In the genomic region with DNA sequence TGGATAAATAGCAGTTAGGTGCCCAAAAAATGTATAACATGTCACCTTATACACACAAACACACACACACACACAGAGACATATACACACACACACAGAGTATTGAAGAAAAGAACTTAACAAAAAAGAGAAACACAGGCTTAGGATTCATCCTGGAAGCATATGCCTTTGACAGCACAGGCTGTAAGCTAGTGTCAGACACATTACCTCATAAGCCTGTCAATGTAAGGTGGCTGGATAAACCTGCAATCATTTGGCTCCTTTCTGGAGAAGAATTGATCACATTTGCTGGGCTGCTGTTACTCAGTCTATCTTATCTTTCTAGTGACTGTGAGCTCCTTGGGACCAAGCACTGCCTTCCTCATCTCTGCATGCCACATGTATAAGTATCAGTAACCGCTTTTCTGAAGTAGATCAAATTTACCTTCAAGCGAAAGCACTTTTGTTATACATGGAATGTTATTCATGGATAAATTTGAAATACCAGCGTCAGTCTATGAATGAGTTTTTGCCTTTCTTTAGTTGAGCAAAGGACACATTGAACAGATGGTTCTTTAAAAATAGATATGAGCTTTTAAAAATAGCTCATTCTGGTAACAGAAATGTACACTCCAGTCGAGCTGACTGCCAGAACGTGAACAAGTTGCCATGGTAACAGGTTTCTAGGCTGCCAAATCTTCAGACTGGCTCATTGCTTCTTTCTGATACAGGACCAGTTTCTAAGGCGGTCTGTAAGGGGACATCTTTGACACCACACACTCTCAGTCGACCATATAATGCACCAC, we compare ENCODE assay signal across 9 mouse cellular contexts. TPM values are rescaled to one million over a fixed set of nuclear protein-coding genes. Genes with fewer than 3 reads are reported as not detected.
DNase-seq lines count a peak whose midpoint lies in the region; ATAC-seq lines count a peak whose summit lies in the region.
"Had no signal": no experiment of that assay in that cellular context is flagged by ENCODE, and none has a peak within 500 bp of the region (broad histone marks: within the 10 kb centered on the region; RNA-seq: fewer than 3 reads in every experiment).

No protein-coding gene starts in this region.

- intact Hi-C loops in left cerebral cortex, postnatal 14 days (cut with DNase I): no loop called here

- ATAC-seq in heart, embryonic 11.5 days (replicated peaks; ENCODE audit: insufficient number of reproducible peaks, low FRiP score, low TSS enrichment): no peak
- no peak for ATAC-seq in heart, embryonic 14.5 days (ENCODE audit: insufficient number of reproducible peaks, insufficient read depth, low FRiP score, low read depth)

- H3K4me3 ChIP-seq in heart, embryonic 11.5 days (ENCODE audit: low read depth, low read length): no peak overlapping the region
- H3K4me3 ChIP-seq in heart, embryonic 14.5 days (ENCODE audit: control insufficient read depth in 1 of 2, insufficient read depth in 1 of 2, low read depth in 1 of 2, low read length in 2 of 2): no peak overlapping the region
- H3K4me3 ChIP-seq: megakaryocyte, embryonic 14.5 days had no signal

- WGBS in heart, embryonic 11.5 days (ENCODE audit: insufficient replicate concordance): 42% methylated on average over 7 of the region's 7 CpGs
- 29% methylated on average over 7 of the region's 7 CpGs for WGBS in heart, embryonic 14.5 days

- no peaks in the 10 kb centered on the region for H3K9me3 ChIP-seq in heart, embryonic 11.5 days (replicated peaks; ENCODE audit: control insufficient read depth, low read length)
- no peaks in the 10 kb centered on the region for H3K9me3 ChIP-seq in heart, embryonic 14.5 days (ENCODE audit: control insufficient read depth, low read length)

- no peak overlapping the region for H3K4me2 ChIP-seq in heart, embryonic 11.5 days
- H3K4me2 ChIP-seq in heart, embryonic 14.5 days (ENCODE audit: low read length): peak overlapping the region; percentile 8; the same call in 1 of the 2 replicates

- H3K36me3 ChIP-seq in heart, embryonic 11.5 days (ENCODE audit: control insufficient read depth, insufficient read depth, low read length): no peaks in the 10 kb centered on the region
- no peaks in the 10 kb centered on the region for H3K36me3 ChIP-seq in heart, embryonic 14.5 days (ENCODE audit: control insufficient read depth, insufficient read depth, low read length)

- DNase-seq in heart, adult 8-10 months (ENCODE audit: low spot score): peak; percentile 53
- DNase-seq in cerebellum, adult 11-12 months: peak; percentile 85
- DNase-seq in left cerebral cortex, postnatal 14 days (ENCODE audit: low spot score in 2 of 2): peak; percentile 80 to 94
- no peak for DNase-seq in spleen, postnatal 4 days (ENCODE audit: low spot score in 2 of 2)
- no peak for DNase-seq in ovary, postnatal 10 days (ENCODE audit: low spot score)
- no peak for DNase-seq in urinary bladder, postnatal 14 days (ENCODE audit: low spot score)

- no peaks in the 10 kb centered on the region for H3K27me3 ChIP-seq in heart, embryonic 11.5 days (ENCODE audit: control insufficient read depth, insufficient read depth, low read length)
- H3K27me3 ChIP-seq in heart, embryonic 14.5 days (ENCODE audit: control insufficient read depth, insufficient read depth, low read length): no peaks in the 10 kb centered on the region

- no peak overlapping the region for H3K27ac ChIP-seq in heart, embryonic 11.5 days (ENCODE audit: low read depth, low read length)
- 0 out of 4 replicates have a peak overlapping the region, but pooled peaks of 1 of the 2 experiments have one; percentile 31 for H3K27ac ChIP-seq in heart, embryonic 14.5 days (replicated peaks in 1 of 2; ENCODE audit: control insufficient read depth in 1 of 2, insufficient read depth in 1 of 2, low read depth in 2 of 2, low read length in 2 of 2)

- no peaks in the 10 kb centered on the region; the same call in 1 of the 2 replicates for H3K4me1 ChIP-seq in heart, embryonic 11.5 days (ENCODE audit: control insufficient read depth, insufficient read depth, low read length)
- peaks cover 2 to 10% of the 10 kb centered on the region in 2 experiments; a peak in 2 of 4 replicates for H3K4me1 ChIP-seq in heart, embryonic 14.5 days (ENCODE audit: control insufficient read depth in 2 of 2, insufficient read depth in 2 of 2, low read length in 2 of 2)

- H3K9ac ChIP-seq in heart, embryonic 11.5 days (ENCODE audit: low read depth, low read length): no peak overlapping the region
- H3K9ac ChIP-seq in heart, embryonic 14.5 days (ENCODE audit: low read length): no peak overlapping the region

RNA-seq across cellular contexts. Expression of a gene that starts 51.8 kb away (rescaled TPM):
- 1 to 10 TPM; 6.2 to 9.0 (median 7.7) TPM for total RNA-seq in heart, adult 8-10 months (2022)
- 7.4 and 8.5 TPM in 2 replicates for polyA plus RNA-seq in heart, embryonic 11.5 days (2014; fragmentation: Nextera tagmentation; extraction: Ambion mirVana)
- polyA plus RNA-seq in heart, embryonic 14.5 days (2014; fragmentation: Nextera tagmentation; extraction: Ambion mirVana): 5.3 and 5.5 TPM in 2 replicates
- 1 to 10 TPM; 5.9 to 6.4 TPM for total RNA-seq in left cerebral cortex, postnatal 14 days (2021)

Comparison
In these comparisons a context has a peak if more than half of its experiments do, and no peak if none do; other contexts are left out.
1. DNase-seq: peak in heart, adult 8-10 months (single experiment), cerebellum, adult 11-12 months (single experiment) and left cerebral cortex, postnatal 14 days (2 of 2); none in spleen, postnatal 4 days (0 of 2), ovary, postnatal 10 days (single experiment) and urinary bladder, postnatal 14 days (single experiment).